Mouse (Mus musculus): ENCODE data around the gene C5ar2. TPM values are rescaled to one million over a fixed set of nuclear protein-coding genes. Genes with fewer than 3 reads are reported as not detected.

C5ar2 gene
- polyA plus RNA-seq, 1 experiment from 2014 or later: 0.04 TPM

DNA sequence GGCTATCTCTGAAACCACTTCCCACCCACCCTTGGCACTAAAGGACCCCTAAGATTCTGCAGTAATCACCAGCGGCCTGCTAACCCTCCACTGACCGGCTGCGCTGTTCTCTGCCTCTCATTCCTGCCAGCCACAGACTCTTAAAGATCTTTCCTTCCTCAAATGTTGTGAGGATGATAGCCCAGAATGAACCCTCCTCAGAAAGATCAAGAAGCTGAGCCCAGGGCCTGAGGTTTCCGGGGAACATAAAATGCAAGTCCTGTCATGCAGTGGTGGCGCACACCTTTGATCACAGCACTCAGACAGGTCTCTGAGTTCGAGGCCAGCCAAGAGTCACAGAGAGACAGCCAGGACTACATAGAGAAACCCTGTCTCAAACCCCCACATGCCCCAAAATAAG lies 1.8 kb downstream of the C5ar2 start:
- H3K36me3 ChIP-seq: no peaks in the 10 kb centered on the region
- H3K27me3 ChIP-seq (ENCODE audit: low read depth, poor library complexity, severe bottlenecking): no peaks in the 10 kb centered on the region
- H3K4me1 ChIP-seq: no peaks in the 10 kb centered on the region
- DNase-seq (ENCODE audit: low spot score): no peak
- no peak overlapping the region for H3K27ac ChIP-seq
- H3K4me3 ChIP-seq: no peak overlapping the region
- H3K9me3 ChIP-seq (replicated peaks): no peaks in the 10 kb centered on the region
- WGBS: 79% methylated on average over 6 of the region's 6 CpGs

DNA sequence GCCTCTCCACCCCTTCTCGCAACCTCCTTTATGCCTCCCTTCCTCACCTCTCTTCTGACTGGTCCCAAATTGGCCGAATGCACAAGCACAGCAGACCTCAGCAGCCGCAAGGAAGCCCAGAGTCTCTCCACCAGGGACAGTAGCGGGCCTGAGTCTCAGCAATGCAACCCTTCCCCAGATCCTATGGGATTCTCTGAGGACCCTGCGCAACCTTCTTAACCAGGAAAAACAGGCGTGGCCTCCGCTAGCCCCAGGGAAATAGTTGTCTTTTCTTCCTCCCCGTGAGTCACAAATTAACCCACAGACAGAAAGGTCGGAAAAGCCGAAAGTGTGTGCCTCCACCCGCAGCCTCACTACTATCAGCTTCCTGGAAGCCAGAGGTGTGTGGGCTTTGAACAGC lies 2.2 kb downstream of the C5ar2 start:
- Histone ChIP-seq H3K36me3 (no peaks in the 10 kb centered on the region), H3K4me1 (no peaks in the 10 kb centered on the region), H3K4me3 (no peak overlapping the region), H3K27ac (no peak overlapping the region), H3K27me3 (ENCODE audit: low read depth, poor library complexity, severe bottlenecking) (no peaks in the 10 kb centered on the region), H3K9me3 (replicated peaks) (no peaks in the 10 kb centered on the region)
- WGBS: 56% methylated on average over 11 of the region's 11 CpGs
- no peak for DNase-seq (ENCODE audit: low spot score)

DNA sequence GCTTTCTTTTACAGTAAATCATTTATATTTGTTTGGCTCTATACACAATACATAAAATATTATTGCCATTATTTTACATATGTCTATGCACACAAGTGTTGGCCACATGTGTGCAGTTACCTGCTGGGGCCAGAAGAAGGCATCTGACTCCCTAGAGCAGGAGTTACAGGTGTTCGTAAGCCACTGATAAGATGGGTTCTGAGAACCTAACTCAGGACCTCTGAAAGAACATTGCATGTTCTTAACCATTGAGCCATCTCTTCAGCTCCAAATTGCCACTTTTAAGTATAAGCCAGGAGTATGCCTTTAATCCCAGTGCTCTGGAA lies 3.0 kb downstream of the C5ar2 start:
- Histone ChIP-seq H3K9me3 (replicated peaks) (no peaks in the 10 kb centered on the region), H3K36me3 (no peaks in the 10 kb centered on the region), H3K4me3 (no peak overlapping the region), H3K4me1 (no peaks in the 10 kb centered on the region), H3K27me3 (ENCODE audit: low read depth, poor library complexity, severe bottlenecking) (no peaks in the 10 kb centered on the region), H3K27ac (no peak overlapping the region)
- 91% methylated on average over 1 of the region's 1 CpGs for WGBS
- DNase-seq (ENCODE audit: low spot score): no peak

DNA sequence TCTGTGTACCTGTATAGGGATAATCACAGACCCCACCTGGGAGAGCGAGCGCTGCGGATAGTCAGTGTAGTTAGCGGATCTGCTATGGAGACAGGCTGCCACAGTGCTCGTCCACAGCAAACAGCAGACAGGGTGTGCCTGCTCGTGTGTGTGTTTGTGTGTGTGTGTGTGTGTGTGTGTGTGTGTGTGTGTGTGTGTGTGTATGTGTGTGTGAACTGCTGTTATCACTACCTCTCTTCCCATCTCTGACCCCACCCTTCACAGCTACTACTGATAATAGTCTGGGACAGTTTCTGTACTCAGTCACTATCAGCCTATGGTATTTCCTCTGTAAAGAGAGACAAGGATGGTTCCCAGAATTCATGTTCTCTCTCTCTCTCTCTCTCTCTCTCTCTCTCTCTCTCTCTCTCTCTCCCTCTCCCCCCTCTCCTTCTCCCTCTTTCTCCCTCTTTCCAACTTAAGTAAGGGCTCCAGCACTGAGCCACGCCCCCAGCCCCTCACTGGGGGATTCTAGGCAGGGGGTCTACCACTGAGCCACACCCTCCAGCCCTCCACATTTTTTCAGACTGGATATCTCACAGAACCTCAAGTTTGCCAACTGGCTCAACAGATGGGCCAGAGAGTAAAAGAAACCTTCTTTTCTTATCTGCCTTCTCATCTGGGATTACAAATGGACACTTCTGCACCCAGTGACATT lies 3.5 kb downstream of the C5ar2 start:
- no peaks in the 10 kb centered on the region for H3K27me3 ChIP-seq (ENCODE audit: low read depth, poor library complexity, severe bottlenecking)
- H3K4me3 ChIP-seq: no peak overlapping the region
- H3K36me3 ChIP-seq: no peaks in the 10 kb centered on the region
- H3K27ac ChIP-seq: no peak overlapping the region
- no peaks in the 10 kb centered on the region for H3K9me3 ChIP-seq (replicated peaks)
- 79% methylated on average over 7 of the region's 7 CpGs for WGBS
- no peaks in the 10 kb centered on the region for H3K4me1 ChIP-seq
- no peak for DNase-seq (ENCODE audit: low spot score)

DNA sequence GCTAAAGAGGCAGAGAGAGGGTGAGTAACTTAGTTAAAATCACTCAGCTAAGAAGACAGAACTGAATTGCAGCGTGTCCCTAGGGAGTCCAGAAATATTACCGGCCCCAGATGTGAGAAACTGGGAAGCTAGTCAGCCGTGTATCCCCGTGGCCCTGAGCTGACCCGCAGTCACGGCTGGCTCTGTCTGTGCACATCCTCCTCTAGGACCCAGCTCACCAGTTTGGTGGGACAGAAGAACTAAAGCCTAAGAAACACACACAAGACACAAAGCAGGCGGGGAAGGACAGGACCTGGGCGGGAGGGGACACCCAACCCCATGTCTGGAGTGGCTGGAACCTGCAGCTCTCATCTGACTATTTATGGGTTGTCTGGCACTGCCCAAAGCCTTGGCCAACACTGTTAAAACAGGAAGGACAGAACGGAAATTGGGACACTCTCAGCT lies 4.4 kb downstream of the C5ar2 start:
- H3K9me3 ChIP-seq (replicated peaks): no peaks in the 10 kb centered on the region
- no peaks in the 10 kb centered on the region for H3K27me3 ChIP-seq (ENCODE audit: low read depth, poor library complexity, severe bottlenecking)
- no peak for DNase-seq (ENCODE audit: low spot score)
- no peak overlapping the region for H3K27ac ChIP-seq
- no peak overlapping the region for H3K4me3 ChIP-seq
- no peaks in the 10 kb centered on the region for H3K4me1 ChIP-seq
- 68% methylated on average over 9 of the region's 9 CpGs for whole genome bisulfite sequencing
- H3K36me3 ChIP-seq: no peaks in the 10 kb centered on the region

DNA sequence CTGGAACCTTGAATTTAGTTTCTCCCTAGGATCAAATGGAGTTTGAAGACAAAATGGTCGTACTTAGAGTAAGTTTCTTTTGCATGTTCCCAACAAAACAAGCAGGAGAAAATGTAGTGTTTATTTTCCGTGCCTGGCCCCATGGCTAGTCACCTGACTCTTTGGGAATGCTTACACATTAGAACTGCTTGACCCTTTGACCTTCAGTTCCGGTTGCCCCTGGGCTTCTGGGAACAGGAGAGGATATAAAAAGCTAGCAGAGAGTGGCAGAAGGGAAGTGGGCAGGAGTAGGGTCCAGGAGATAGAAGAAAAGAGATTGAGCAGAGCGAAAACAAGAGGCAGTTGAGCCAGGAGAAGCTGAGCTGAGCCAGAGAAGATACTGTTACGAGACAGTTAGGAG lies 14.1 kb downstream of the C5ar2 start:
- Histone ChIP-seq H3K9me3 (replicated peaks) (no peaks in the 10 kb centered on the region), H3K36me3 (no peaks in the 10 kb centered on the region; the same call in 1 of the 2 replicates), H3K27ac (peak overlapping the region; percentile 66), H3K4me1 (peaks cover 25% of the 10 kb centered on the region), H3K4me3 (0 out of 2 replicates have a peak overlapping the region, but pooled peaks have one; percentile 4), H3K27me3 (ENCODE audit: low read depth, poor library complexity, severe bottlenecking) (no peaks in the 10 kb centered on the region)
- peak; percentile 68 for DNase-seq (ENCODE audit: low spot score)
- WGBS: 39% methylated on average over 5 of the region's 5 CpGs

DNA sequence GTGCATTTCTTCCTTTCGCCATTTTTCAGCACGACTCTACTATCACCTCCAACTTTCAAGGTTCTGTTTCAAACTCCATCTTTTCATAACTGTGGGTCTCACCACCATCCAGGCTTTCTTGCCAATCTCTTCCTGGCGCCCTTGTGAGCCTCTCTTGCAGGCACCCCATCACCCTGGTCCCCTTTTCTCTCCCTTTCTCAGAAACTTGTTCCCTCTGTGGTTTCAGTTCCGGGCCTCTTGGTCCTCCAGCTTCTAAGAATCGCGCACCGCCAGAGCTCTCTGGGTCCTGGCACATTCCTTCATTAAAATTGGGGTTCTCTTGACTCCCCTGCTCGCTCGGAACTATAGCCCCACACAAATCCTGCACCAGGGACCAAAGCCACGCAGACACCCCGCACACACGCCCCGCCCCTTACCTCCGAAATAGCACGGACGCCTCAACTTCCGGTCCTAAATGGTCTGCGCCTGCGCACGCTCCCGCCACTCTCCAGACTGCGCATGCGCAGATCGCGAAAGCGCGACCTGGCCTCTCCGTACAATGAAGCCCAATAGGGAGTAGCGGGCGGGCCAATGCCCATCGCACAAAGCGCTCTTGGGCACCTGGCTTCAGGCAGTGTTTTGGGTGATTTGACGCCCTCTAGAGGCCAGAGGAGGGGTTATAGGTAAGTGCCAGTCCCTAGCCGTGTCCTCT lies 22.2 kb downstream of the C5ar2 start, which contains the start of gene Dhx34:
Gene Dhx34 (minus strand): TSS at position 456 of the 691 bp plus-strand sequence.
- no peaks in the 10 kb centered on the region for H3K27me3 ChIP-seq (ENCODE audit: low read depth, poor library complexity, severe bottlenecking)
- DNase-seq (ENCODE audit: low spot score): peak; percentile 99
- H3K27ac ChIP-seq: peak within 1 kb of the TSS; percentile 94
- H3K4me3 ChIP-seq: peak within 1 kb of the TSS; percentile 78
- WGBS: 2% methylated on average over 34 of the region's 34 CpGs
- H3K9me3 ChIP-seq (replicated peaks): no peaks in the 10 kb centered on the region
- peaks cover 25% of the 10 kb centered on the region for H3K36me3 ChIP-seq
- peaks cover 10% of the 10 kb centered on the region for H3K4me1 ChIP-seq

DNA sequence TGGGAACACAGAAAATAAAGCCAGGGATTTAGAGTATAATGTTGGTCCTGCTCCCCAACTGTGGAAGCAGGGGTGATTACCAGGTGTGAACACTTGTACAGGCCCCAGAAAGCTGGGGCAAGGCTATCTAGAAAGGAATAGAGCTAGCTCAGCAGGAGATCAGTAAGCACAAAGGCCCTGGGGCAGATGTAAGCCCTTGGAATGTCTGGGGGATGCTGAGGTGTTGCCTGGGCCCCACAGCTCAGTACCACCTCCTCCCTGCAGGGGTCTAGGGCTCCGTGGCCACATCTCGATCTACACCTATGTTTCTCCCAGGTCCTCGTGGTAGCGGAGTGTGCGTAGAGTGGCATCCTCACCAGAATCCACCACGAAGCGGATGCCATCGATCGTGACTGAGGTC lies 30.0 kb downstream of the C5ar2 start:
- Histone ChIP-seq H3K36me3 (peaks cover 98% of the 10 kb centered on the region), H3K27me3 (ENCODE audit: low read depth, poor library complexity, severe bottlenecking) (no peaks in the 10 kb centered on the region), H3K9me3 (replicated peaks) (no peaks in the 10 kb centered on the region), H3K4me1 (no peaks in the 10 kb centered on the region), H3K27ac (no peak overlapping the region), H3K4me3 (no peak overlapping the region)
- DNase-seq (ENCODE audit: low spot score): no peak
- 96% methylated on average over 9 of the region's 9 CpGs for WGBS

DNA sequence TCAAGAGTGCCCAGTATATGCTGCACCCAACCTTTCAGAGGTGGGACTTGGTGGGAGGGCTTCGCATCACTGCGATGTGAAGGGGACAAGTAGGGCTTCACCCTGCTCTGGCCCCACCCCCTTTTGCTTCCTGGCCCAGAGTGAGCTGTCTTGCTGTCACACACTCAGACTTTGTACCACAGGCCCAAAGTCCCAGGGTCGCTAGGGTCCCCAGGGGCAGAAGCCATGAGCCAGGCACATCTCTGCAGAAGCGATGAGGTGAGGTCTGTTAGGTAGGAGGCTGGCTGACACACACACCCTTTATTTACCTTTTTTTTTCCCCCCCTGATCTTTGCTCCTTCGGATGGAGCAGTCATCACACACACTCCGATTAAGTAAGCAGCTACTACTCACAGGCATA lies 30.8 kb downstream of the C5ar2 start:
- H3K9me3 ChIP-seq (replicated peaks): no peaks in the 10 kb centered on the region
- no peak overlapping the region for H3K27ac ChIP-seq
- DNase-seq (ENCODE audit: low spot score): no peak
- H3K36me3 ChIP-seq: peaks cover 98% of the 10 kb centered on the region
- 91% methylated on average over 6 of the region's 6 CpGs for WGBS
- no peak overlapping the region for H3K4me3 ChIP-seq
- no peaks in the 10 kb centered on the region for H3K27me3 ChIP-seq (ENCODE audit: low read depth, poor library complexity, severe bottlenecking)
- H3K4me1 ChIP-seq: no peaks in the 10 kb centered on the region

DNA sequence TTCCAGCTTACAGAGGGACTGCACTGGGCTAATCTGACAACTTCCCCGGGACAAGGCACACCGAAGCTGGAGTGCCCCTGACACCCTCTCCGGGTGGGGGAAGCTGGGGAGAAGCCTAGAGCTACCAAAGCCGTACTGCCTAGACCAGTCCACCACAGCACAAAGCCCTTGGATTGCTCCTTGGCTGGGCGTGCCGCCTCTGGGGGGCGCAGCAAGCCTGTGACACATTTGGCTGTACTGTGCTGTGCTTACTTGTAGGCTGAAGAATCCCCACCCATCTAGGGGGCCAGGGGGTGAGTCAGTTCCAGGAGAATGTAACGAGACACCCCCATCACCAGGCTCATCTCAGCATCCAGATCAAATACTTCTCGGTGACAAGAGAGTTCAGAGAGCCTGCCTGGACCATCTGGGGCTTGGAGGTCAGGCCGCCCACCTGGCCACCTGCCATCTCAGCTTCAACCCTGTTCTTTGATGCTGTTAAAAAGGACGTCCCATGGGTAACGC lies 33.0 kb downstream of the C5ar2 start:
- H3K27me3 ChIP-seq (ENCODE audit: low read depth, poor library complexity, severe bottlenecking): no peaks in the 10 kb centered on the region
- H3K36me3 ChIP-seq: peaks cover 94% of the 10 kb centered on the region
- no peak overlapping the region for H3K27ac ChIP-seq
- no peaks in the 10 kb centered on the region for H3K4me1 ChIP-seq
- 70% methylated on average over 12 of the region's 12 CpGs for WGBS
- no peak for DNase-seq (ENCODE audit: low spot score)
- no peak overlapping the region for H3K4me3 ChIP-seq
- no peaks in the 10 kb centered on the region for H3K9me3 ChIP-seq (replicated peaks)

DNA sequence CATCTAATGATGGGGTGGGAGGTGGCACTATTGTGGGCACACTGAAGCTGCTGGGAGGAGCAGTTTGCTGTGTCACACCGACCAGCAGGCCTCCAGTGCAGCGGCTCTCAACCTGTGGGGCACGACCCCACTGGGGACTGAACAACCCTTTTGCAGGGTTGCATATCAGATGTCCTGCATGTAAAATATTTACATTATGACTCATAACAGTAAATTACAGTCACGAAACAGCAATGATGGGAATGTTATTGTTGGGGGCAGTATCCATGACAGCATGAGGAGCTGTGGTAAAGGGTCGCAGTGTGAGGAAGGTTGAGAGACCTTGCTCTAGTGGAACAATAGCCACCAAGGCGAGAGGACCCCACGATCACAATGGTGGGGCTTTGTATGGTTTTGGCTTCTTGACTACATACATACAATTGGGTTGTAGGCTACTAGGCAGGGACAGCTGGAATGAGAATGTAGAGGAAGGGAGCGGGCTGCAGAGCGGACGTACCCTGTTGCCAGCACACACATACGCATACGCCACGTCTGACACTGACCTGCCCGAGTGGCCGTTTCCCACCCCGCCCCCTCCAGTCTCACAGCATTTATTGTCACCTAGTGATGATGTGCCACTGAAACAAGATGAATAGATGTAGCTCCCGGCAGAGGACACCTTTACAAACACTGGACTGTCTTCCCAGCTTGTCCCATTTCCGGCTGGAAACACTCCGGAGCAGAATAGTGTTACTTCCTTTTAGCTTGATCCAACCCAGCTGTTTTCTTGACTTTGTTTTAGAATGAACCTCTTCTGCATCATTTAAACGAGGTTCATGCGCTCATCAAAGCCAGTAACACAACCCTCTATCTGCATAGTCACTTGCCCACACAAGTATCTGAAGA lies 34.9 kb downstream of the C5ar2 start:
- 90% methylated on average over 21 of the region's 21 CpGs for WGBS
- peaks cover 94% of the 10 kb centered on the region for H3K36me3 ChIP-seq
- no peak overlapping the region for H3K27ac ChIP-seq
- no peaks in the 10 kb centered on the region for H3K4me1 ChIP-seq
- H3K27me3 ChIP-seq (ENCODE audit: low read depth, poor library complexity, severe bottlenecking): no peaks in the 10 kb centered on the region
- DNase-seq (ENCODE audit: low spot score): no peak
- H3K4me3 ChIP-seq: no peak overlapping the region
- no peaks in the 10 kb centered on the region for H3K9me3 ChIP-seq (replicated peaks)

DNA sequence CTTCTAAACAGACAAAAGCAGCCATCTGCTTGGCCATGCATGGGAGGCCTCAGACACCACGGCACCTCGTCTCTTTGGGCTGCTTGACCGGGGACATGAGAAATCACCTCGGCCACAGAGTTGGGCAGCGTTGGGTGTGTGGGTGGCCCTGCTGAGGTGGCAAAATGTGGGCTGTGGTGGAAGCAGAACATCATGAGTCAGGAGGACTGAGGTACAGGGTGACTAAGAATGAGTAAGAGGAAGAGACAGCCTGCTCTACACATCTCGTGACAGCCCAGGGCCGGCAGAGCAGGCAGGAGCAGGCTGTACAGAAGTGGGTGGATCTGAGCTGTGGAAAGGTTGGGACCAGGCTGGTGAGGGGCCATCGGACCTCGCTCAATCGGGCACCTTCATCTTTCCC lies 36.5 kb downstream of the C5ar2 start:
- H3K4me1 ChIP-seq: no peaks in the 10 kb centered on the region
- H3K9me3 ChIP-seq (replicated peaks): no peaks in the 10 kb centered on the region
- peaks cover 94% of the 10 kb centered on the region for H3K36me3 ChIP-seq
- no peak overlapping the region for H3K27ac ChIP-seq
- 87% methylated on average over 10 of the region's 10 CpGs for WGBS
- H3K27me3 ChIP-seq (ENCODE audit: low read depth, poor library complexity, severe bottlenecking): no peaks in the 10 kb centered on the region
- H3K4me3 ChIP-seq: no peak overlapping the region
- no peak for DNase-seq (ENCODE audit: low spot score)

DNA sequence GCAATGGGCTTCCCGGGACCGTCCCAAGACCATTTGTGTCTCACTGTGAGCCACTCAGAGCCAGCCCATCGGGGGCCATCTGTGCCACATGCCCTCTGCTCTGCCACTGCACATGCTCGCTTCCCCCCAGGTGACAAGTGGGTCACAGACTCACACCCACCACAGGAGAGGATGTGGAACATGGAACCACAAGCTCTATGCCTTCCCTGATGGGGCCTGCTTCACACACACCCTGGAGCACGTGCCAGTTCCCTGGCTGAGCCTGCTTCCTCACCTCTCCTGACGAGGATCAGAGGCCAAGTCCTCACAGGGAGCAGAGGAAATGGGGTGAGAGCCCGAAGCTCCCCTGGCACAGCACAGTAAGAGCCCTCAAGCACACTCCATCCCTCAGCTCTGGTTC lies 36.9 kb downstream of the C5ar2 start:
- H3K9me3 ChIP-seq (replicated peaks): no peaks in the 10 kb centered on the region
- 86% methylated on average over 7 of the region's 7 CpGs for WGBS
- peaks cover 96% of the 10 kb centered on the region for H3K36me3 ChIP-seq
- no peak overlapping the region for H3K4me3 ChIP-seq
- no peaks in the 10 kb centered on the region for H3K27me3 ChIP-seq (ENCODE audit: low read depth, poor library complexity, severe bottlenecking)
- H3K27ac ChIP-seq: no peak overlapping the region
- H3K4me1 ChIP-seq: no peaks in the 10 kb centered on the region
- no peak for DNase-seq (ENCODE audit: low spot score)
